Comparison of ENCODE assay signal across 31 mouse cellular contexts in the genomic region with DNA sequence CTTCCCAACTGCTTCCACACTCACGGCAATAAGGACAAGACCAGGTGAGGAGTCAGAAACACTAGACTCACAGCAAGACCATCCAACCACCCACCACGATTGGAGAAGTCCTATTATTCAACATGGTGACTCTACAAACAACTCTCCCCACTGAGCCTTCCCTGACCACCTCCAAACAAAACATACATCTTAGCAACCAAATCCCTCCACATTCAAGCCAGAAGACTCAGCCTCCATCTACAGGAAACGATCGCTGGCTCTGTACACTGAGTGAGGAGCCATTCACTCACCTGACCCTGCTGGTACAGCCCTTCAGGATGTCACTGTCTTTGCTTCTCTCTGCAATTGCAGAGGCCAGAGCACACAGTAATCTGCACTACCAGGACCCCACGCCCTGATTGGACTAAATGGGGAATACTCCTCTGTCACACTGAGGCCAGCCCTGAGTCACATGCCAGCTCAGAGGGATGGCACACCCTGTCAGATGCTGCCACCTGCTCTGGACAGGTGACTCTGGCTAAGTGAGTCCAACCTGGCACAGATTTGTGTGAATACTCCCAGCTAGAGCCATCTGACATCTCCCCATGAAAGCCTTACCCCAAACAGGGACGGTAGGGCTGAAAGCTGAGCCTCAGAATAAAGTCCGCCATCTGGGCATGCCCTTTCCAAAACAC. TPM values are rescaled to one million over a fixed set of nuclear protein-coding genes. Genes with fewer than 3 reads are reported as not detected.
DNase-seq lines count a peak whose midpoint lies in the region; ATAC-seq lines count a peak whose summit lies in the region.
"Had no signal": no experiment of that assay in that cellular context is flagged by ENCODE, and none has a peak within 500 bp of the region (broad histone marks: within the 10 kb centered on the region; RNA-seq: fewer than 3 reads in every experiment).

No protein-coding gene starts in this region.

- no peak overlapping the region for H3K4me2 ChIP-seq in intestine, embryonic 14.5 days (ENCODE audit: low read length)
- H3K4me2 ChIP-seq in intestine, embryonic 15.5 days (replicated peaks): no peak overlapping the region
- H3K4me2 ChIP-seq: heart, embryonic 13.5 days; hindbrain, embryonic 13.5 days; limb, embryonic 15.5 days; lung, embryonic 14.5 days; neural tube, embryonic 13.5 days had no signal

- no peak overlapping the region for H3K9ac ChIP-seq in intestine, embryonic 14.5 days (ENCODE audit: low read length)
- H3K9ac ChIP-seq in intestine, embryonic 15.5 days: no peak overlapping the region
- H3K9ac ChIP-seq: forebrain, postnatal 0 days; heart, embryonic 13.5 days; hindbrain, embryonic 13.5 days; limb, embryonic 15.5 days; liver, embryonic 14.5 days; lung, embryonic 14.5 days; neural tube, embryonic 13.5 days had no signal

- H3K4me1 ChIP-seq in intestine, embryonic 14.5 days (replicated peaks; ENCODE audit: control insufficient read depth, insufficient read depth, low read length): 0 out of 2 replicates have a peak, but pooled peaks cover 4% of the 10 kb centered on the region
- H3K4me1 ChIP-seq in intestine, embryonic 15.5 days (replicated peaks): 0 out of 2 replicates have a peak, but pooled peaks cover 5% of the 10 kb centered on the region
- H3K4me1 ChIP-seq in limb, embryonic 10.5 days: peaks cover 36% of the 10 kb centered on the region

- H3K27ac ChIP-seq in intestine, embryonic 14.5 days (ENCODE audit: low read depth): no peak overlapping the region
- H3K27ac ChIP-seq in intestine, embryonic 15.5 days: no peak overlapping the region
- H3K27ac ChIP-seq in limb, embryonic 10.5 days: no peak overlapping the region
- H3K27ac ChIP-seq: forebrain, embryonic 10.5 days; heart, embryonic 13.5 days; hindbrain, embryonic 13.5 days; limb, embryonic 15.5 days; liver, embryonic 14.5 days; neural tube, embryonic 13.5 days had no signal

- H3K36me3 ChIP-seq in intestine, embryonic 14.5 days (ENCODE audit: control insufficient read depth, insufficient read depth, low read length): no peaks in the 10 kb centered on the region
- H3K36me3 ChIP-seq in intestine, embryonic 15.5 days: no peaks in the 10 kb centered on the region
- H3K36me3 ChIP-seq in limb, embryonic 10.5 days: no peaks in the 10 kb centered on the region
- H3K36me3 ChIP-seq: forebrain, embryonic 10.5 days; G1E; heart, embryonic 13.5 days; hindbrain, embryonic 13.5 days; limb, embryonic 15.5 days; neural tube, embryonic 13.5 days had no signal

- H3K9me3 ChIP-seq in intestine, embryonic 14.5 days (ENCODE audit: control insufficient read depth, low read length): no peaks in the 10 kb centered on the region
- no peaks in the 10 kb centered on the region for H3K9me3 ChIP-seq in intestine, embryonic 15.5 days
- H3K9me3 ChIP-seq in limb, embryonic 10.5 days (replicated peaks): no peaks in the 10 kb centered on the region
- H3K9me3 ChIP-seq: forebrain, embryonic 10.5 days; G1E; heart, embryonic 13.5 days; hindbrain, embryonic 13.5 days; limb, embryonic 15.5 days; neural tube, embryonic 13.5 days had no signal

- 82% methylated on average over 7 of the region's 7 CpGs for WGBS in intestine, embryonic 14.5 days
- 87% methylated on average over 7 of the region's 7 CpGs for WGBS in intestine, embryonic 15.5 days
- WGBS in limb, embryonic 10.5 days: 86% methylated on average over 7 of the region's 7 CpGs

- no peak overlapping the region for H3K4me3 ChIP-seq in intestine, embryonic 14.5 days (ENCODE audit: low read depth, low read length)
- no peak overlapping the region for H3K4me3 ChIP-seq in intestine, embryonic 15.5 days (replicated peaks)
- H3K4me3 ChIP-seq in limb, embryonic 10.5 days: no peak overlapping the region
- H3K4me3 ChIP-seq: forebrain, embryonic 10.5 days; heart, embryonic 13.5 days; hindbrain, embryonic 13.5 days; limb, embryonic 15.5 days; megakaryocyte, embryonic 14.5 days; neural tube, embryonic 13.5 days had no signal

- DNase-seq in intestine, embryonic 14.5 days (ENCODE audit: low spot score): peak; percentile 23
- DNase-seq in cerebellum, adult 11-12 months: peak; percentile 98
- peak; percentile 99 for DNase-seq in cerebellum, adult 9-10 months
- DNase-seq in limb, embryonic 10.5 days (ENCODE audit: low spot score): peak; percentile 7
- DNase-seq in layer of hippocampus, adult 18-20 months (ENCODE audit: low spot score in 2 of 2): no peak
- DNase-seq in right cerebral cortex, postnatal 14 days: no peak
- DNase-seq: adrenal gland, postnatal 36 days; forebrain, postnatal 0 days; gastrocnemius, postnatal 14 days; heart, adult 18-20 months; heart, postnatal 36 days; kidney, adult 9 months; kidney, postnatal 25 days; lung, embryonic 14.5 days; lung, postnatal 36 days; midbrain, embryonic 14.5 days; right cerebral cortex, adult 18-20 months; thymus, postnatal 14 days had no signal

- no peaks in the 10 kb centered on the region for H3K27me3 ChIP-seq in intestine, embryonic 14.5 days (replicated peaks; ENCODE audit: control insufficient read depth, insufficient read depth, low read length)
- H3K27me3 ChIP-seq in intestine, embryonic 15.5 days (replicated peaks): no peaks in the 10 kb centered on the region
- no peaks in the 10 kb centered on the region for H3K27me3 ChIP-seq in limb, embryonic 10.5 days (ENCODE audit: low read depth, poor library complexity, severe bottlenecking)
- H3K27me3 ChIP-seq: CH12.LX; heart, embryonic 13.5 days; hindbrain, embryonic 13.5 days; limb, embryonic 15.5 days; neural tube, embryonic 13.5 days; Patski had no signal

- no peak for ATAC-seq in intestine, embryonic 14.5 days (replicated peaks; ENCODE audit: low FRiP score, low TSS enrichment, low read depth)
- no peak for ATAC-seq in intestine, embryonic 15.5 days
- ATAC-seq: forebrain, postnatal 0 days; intestine, embryonic 16.5 days; Patski had no signal

RNA-seq across cellular contexts. Expression of a gene that starts 10.3 kb away (rescaled TPM):
- 3.4 and 3.7 TPM in 2 replicates for polyA plus RNA-seq in intestine, embryonic 14.5 days (2014; fragmentation: Nextera tagmentation; extraction: Ambion mirVana)
- polyA plus RNA-seq in intestine, embryonic 15.5 days (2015; fragmentation: Nextera tagmentation; extraction: Ambion mirVana): 3.9 and 4.5 TPM in 2 replicates
- polyA plus RNA-seq in limb, embryonic 10.5 days (2016; fragmentation: Nextera tagmentation; extraction: Ambion mirVana): 2.3 and 3.4 TPM in 2 replicates
- total RNA-seq in layer of hippocampus, adult 18-20 months (2021): 10 to 100 TPM; 57.5 to 62.0 TPM

RNA-seq across cellular contexts. Expression of a gene that starts 59.4 kb away (rescaled TPM):
- polyA plus RNA-seq in intestine, embryonic 14.5 days (2014; fragmentation: Nextera tagmentation; extraction: Ambion mirVana): 0.17 and 0.45 TPM in 2 replicates
- 0.13 TPM in 1 of 2 replicates, not detected in the other for polyA plus RNA-seq in intestine, embryonic 15.5 days (2015; fragmentation: Nextera tagmentation; extraction: Ambion mirVana)
- 0.14 TPM in 1 of 2 replicates, not detected in the other for polyA plus RNA-seq in limb, embryonic 10.5 days (2016; fragmentation: Nextera tagmentation; extraction: Ambion mirVana)
- 1 to 10 TPM; 1.7 to 2.2 TPM for total RNA-seq in layer of hippocampus, adult 18-20 months (2021)
- total RNA-seq: G1E; gastrocnemius, postnatal 14 days; heart, adult 18-20 months; heart, postnatal 36 days had no signal
- polyA plus RNA-seq: forebrain, embryonic 10.5 days; G1E; neural tube, embryonic 13.5 days; Patski; small intestine, adult 2 months had no signal

Comparison
In these comparisons a context has a peak if more than half of its experiments do, and no peak if none do; other contexts are left out.
1. DNase-seq: peak in intestine, embryonic 14.5 days (single experiment), cerebellum, adult 11-12 months (single experiment), cerebellum, adult 9-10 months (single experiment) and limb, embryonic 10.5 days (single experiment); none in layer of hippocampus, adult 18-20 months (0 of 2) and right cerebral cortex, postnatal 14 days (single experiment).